Mouse (Mus musculus) lung, postnatal 36 days (tissue): ENCODE measurements around the gene Washc3.

ENCODE experiments used
- DNase-seq: peaks from one replicate; pipeline ENCODE4 v3.0.0; 2022; ENCODE audit warnings: mixed read lengths

Washc3 gene

DNA sequence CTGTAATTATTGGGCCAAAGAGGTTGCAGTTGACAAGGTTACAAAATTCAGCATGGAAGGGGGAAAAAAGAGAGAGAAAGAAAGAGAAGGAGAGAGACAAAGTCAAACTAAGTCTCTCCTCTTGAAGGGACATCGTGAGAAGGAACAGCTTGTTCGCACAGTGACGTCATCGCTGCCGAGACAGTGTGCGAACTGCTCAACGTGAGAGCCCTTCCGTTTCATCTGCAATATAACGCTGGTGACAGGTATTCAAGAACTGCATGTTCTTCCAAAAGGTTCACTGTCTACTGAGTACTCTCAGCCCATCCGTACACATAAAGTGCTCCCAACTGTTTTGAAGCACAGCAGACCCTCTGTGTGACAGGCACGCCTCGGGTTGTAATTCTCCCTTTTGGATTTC, 59.4 kb downstream of the Washc3 start:
- DNase-seq: peak; percentile 31

DNA sequence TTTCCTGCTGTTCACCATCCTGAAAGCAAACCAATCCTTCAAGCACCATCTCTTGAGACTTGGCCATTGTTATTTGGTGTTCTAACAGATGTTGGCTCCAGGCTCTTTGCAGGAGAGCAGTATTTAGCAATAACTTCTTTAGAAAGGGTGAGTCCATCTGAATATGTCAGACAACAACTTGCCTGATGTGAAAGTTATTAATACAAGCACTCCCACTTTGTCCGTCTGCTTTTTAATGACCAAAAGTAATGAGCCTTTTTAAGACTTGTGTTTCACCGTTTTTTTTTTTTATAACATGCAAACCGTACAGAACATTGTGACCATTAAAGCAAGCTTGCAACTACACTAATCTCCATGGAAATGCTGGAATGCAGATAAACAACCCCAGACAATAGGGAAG, 60.3 kb downstream of the Washc3 start:
- peak; percentile 7 for DNase-seq

GRCm38 (mm10) chr10:88263383-88263782, 62.5 kb downstream of the Washc3 start:
- no peak for DNase-seq

DNA sequence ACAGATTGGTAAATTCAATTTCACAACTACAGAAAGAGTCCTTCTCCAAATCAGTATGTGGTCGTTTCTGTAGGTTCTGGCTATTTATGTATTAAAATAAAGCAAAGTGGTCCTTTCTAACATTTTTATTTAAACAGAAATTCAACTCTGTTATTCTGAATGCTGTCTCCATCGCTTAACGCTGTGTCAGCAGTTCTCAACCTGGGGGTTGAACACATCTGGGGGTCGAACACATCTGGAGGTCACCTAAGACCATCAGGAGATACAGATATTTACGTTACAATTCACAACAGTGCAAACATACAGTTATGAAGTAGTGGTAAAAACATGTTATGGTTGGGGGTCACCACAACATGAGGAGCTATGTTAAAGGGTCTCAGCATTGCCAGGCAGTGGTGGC, 73.2 kb downstream of the Washc3 start:
- DNase-seq: no peak

GRCm38 (mm10) chr10:88281699-88282098, 80.8 kb downstream of the Washc3 start:
- DNase-seq: no peak

- no peak for DNase-seq
Measured at GRCm38 (mm10) chr10:88284343-88284990, 83.6 kb downstream of the Washc3 start.

DNA sequence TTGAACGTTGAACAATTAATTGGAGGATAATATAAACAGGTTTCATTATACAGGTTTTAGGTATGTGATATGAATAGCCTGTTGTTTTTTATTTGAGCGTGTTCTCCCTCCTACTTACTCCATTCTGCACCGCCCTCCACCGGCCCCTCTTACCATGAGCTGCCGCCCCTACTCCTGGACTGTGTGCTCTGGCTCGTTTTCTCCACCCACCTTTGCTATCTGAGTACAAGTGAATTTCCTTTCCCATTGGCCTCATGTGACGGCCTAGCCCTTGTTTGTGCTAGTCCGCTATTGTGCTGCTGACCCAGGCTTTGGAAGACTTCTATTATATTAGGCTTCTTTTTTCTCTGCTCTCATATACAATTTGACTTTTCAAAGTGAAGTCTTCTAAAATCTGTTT, 86.4 kb downstream of the Washc3 start:
- no peak for DNase-seq

DNA sequence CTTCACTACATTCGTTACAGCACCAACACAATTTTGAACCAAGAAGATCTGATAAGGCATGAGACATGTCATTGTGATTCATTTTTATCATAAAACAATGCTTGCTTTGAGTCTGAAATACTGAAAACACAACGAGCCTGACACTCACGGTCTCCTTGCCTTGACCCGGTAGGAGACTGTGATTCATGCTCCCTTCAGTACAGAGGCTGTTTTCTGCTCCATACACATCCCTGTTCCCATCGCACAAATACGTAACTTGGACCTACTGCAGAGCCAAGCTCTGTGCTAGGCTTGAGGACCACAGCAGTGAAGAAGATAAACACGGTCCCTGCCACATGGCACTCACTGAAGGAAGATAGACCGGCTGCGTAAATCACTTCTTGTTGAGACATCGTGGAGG, 87.2 kb downstream of the Washc3 start:
- no peak for DNase-seq

GRCm38 (mm10) chr10:88295091-88295490, 94.2 kb downstream of the Washc3 start:
- no peak for DNase-seq
